Mouse (Mus musculus): ENCODE measurements at regions not wholly inside any gene's neighbourhood (a gene's known extent, or its start where the extent isn't known, plus 50 kb on each side); places are given as distances from the start of the nearest gene placed in this dataset.

- Histone ChIP-seq H3K27ac (ENCODE audit: low read length) (no peak overlapping the region), H3K9me3 (ENCODE audit: control insufficient read depth, low read depth, low read length) (no peaks in the 10 kb centered on the region), H3K4me2 (replicated peaks; ENCODE audit: low read depth, low read length) (no peak overlapping the region), H3K4me3 (ENCODE audit: low read depth, low read length) (no peak overlapping the region), H3K9ac (replicated peaks; ENCODE audit: low read depth, low read length) (no peak overlapping the region), H3K36me3 (ENCODE audit: control insufficient read depth, insufficient read depth, low read length) (no peaks in the 10 kb centered on the region), H3K27me3 (ENCODE audit: control insufficient read depth, insufficient read depth, low read length) (no peaks in the 10 kb centered on the region), H3K4me1 (ENCODE audit: control insufficient read depth, insufficient read depth, low read length) (0 out of 2 replicates have a peak, but pooled peaks cover 4% of the 10 kb centered on the region)
- ATAC-seq (ENCODE audit: insufficient number of reproducible peaks, insufficient read depth, low FRiP score, low read depth), result no peak
- WGBS, result 75% methylated on average over 4 of the region's 4 CpGs
Observed at GRCm38 (mm10) chr10:16714065-16714464, 1009.0 kb upstream of the Cited2 start.

- Histone ChIP-seq H3K27me3 (ENCODE audit: control insufficient read depth, insufficient read depth, low read length) (no peaks in the 10 kb centered on the region), H3K4me3 (ENCODE audit: low read depth, low read length) (no peak overlapping the region), H3K27ac (ENCODE audit: low read length) (no peak overlapping the region), H3K4me1 (ENCODE audit: control insufficient read depth, insufficient read depth, low read length) (0 out of 2 replicates have a peak, but pooled peaks cover 4% of the 10 kb centered on the region), H3K9ac (replicated peaks; ENCODE audit: low read depth, low read length) (no peak overlapping the region), H3K4me2 (replicated peaks; ENCODE audit: low read depth, low read length) (no peak overlapping the region), H3K9me3 (ENCODE audit: control insufficient read depth, low read depth, low read length) (no peaks in the 10 kb centered on the region), H3K36me3 (ENCODE audit: control insufficient read depth, insufficient read depth, low read length) (no peaks in the 10 kb centered on the region)
- WGBS, result 84% methylated on average over 2 of the region's 2 CpGs
- no peak for ATAC-seq (ENCODE audit: insufficient number of reproducible peaks, insufficient read depth, low FRiP score, low read depth)
Observed at GRCm38 (mm10) chr10:16714526-16714925, 1008.5 kb upstream of the Cited2 start.

GRCm38 (mm10) chr10:16742246-16742645 lies 980.8 kb upstream of the Cited2 start:
- Histone ChIP-seq H3K9ac (replicated peaks; ENCODE audit: low read depth, low read length) (no peak overlapping the region), H3K9me3 (ENCODE audit: control insufficient read depth, low read depth, low read length) (no peaks in the 10 kb centered on the region), H3K27ac (ENCODE audit: low read length) (no peak overlapping the region), H3K4me2 (replicated peaks; ENCODE audit: low read depth, low read length) (no peak overlapping the region), H3K27me3 (ENCODE audit: control insufficient read depth, insufficient read depth, low read length) (no peaks in the 10 kb centered on the region), H3K4me1 (ENCODE audit: control insufficient read depth, insufficient read depth, low read length) (no peaks in the 10 kb centered on the region), H3K36me3 (ENCODE audit: control insufficient read depth, insufficient read depth, low read length) (no peaks in the 10 kb centered on the region), H3K4me3 (ENCODE audit: low read depth, low read length) (no peak overlapping the region)
- ATAC-seq (ENCODE audit: insufficient number of reproducible peaks, insufficient read depth, low FRiP score, low read depth), result no peak

GRCm38 (mm10) chr10:16751546-16751945 lies 971.5 kb upstream of the Cited2 start:
- H3K9ac ChIP-seq (replicated peaks; ENCODE audit: low read depth, low read length), result no peak overlapping the region
- H3K4me2 ChIP-seq (replicated peaks; ENCODE audit: low read depth, low read length), result no peak overlapping the region
- no peak overlapping the region for H3K27ac ChIP-seq (ENCODE audit: low read length)
- no peaks in the 10 kb centered on the region for H3K27me3 ChIP-seq (ENCODE audit: control insufficient read depth, insufficient read depth, low read length)
- H3K9me3 ChIP-seq (ENCODE audit: control insufficient read depth, low read depth, low read length), result no peaks in the 10 kb centered on the region
- no peaks in the 10 kb centered on the region for H3K4me1 ChIP-seq (ENCODE audit: control insufficient read depth, insufficient read depth, low read length)
- no peak for ATAC-seq (ENCODE audit: insufficient number of reproducible peaks, insufficient read depth, low FRiP score, low read depth)
- H3K4me3 ChIP-seq (ENCODE audit: low read depth, low read length), result no peak overlapping the region
- H3K36me3 ChIP-seq (ENCODE audit: control insufficient read depth, insufficient read depth, low read length), result no peaks in the 10 kb centered on the region

- no peak for ATAC-seq (ENCODE audit: insufficient number of reproducible peaks, insufficient read depth, low FRiP score, low read depth)
- Histone ChIP-seq H3K9me3 (ENCODE audit: control insufficient read depth, low read depth, low read length) (no peaks in the 10 kb centered on the region), H3K27me3 (ENCODE audit: control insufficient read depth, insufficient read depth, low read length) (no peaks in the 10 kb centered on the region), H3K4me2 (replicated peaks; ENCODE audit: low read depth, low read length) (no peak overlapping the region), H3K36me3 (ENCODE audit: control insufficient read depth, insufficient read depth, low read length) (no peaks in the 10 kb centered on the region), H3K9ac (replicated peaks; ENCODE audit: low read depth, low read length) (no peak overlapping the region), H3K27ac (ENCODE audit: low read length) (no peak overlapping the region), H3K4me1 (ENCODE audit: control insufficient read depth, insufficient read depth, low read length) (no peaks in the 10 kb centered on the region), H3K4me3 (ENCODE audit: low read depth, low read length) (no peak overlapping the region)
- 57% methylated on average over 4 of the region's 4 CpGs for WGBS
Observed at GRCm38 (mm10) chr10:16789641-16790243, 933.3 kb upstream of the Cited2 start.

DNA sequence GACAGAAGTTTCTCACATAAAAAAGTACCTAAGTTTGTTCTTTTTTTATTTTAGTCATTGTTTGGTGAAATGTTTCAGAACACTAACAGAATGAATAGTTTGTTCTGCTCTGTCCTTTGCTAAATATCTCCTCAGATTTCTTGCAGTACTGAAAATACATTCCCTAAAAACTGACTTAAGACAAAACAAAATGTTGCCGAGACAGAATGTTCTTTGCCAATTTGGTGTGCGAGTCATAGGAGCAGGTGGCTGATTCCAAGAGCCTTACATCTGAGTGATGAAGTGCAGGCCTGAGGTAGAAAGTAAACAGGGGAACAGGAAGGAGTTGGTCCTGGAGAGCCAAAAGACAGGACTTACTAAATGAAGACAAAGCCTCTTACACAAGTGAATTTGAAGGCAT lies 919.0 kb upstream of the Cited2 start:
- no peaks in the 10 kb centered on the region for H3K27me3 ChIP-seq (ENCODE audit: control insufficient read depth, insufficient read depth, low read length)
- H3K36me3 ChIP-seq (ENCODE audit: control insufficient read depth, insufficient read depth, low read length), result no peaks in the 10 kb centered on the region
- WGBS, result 44% methylated on average over 2 of the region's 2 CpGs
- no peak overlapping the region for H3K9ac ChIP-seq (replicated peaks; ENCODE audit: low read depth, low read length)
- ATAC-seq (ENCODE audit: insufficient number of reproducible peaks, insufficient read depth, low FRiP score, low read depth), result no peak
- no peak overlapping the region for H3K4me2 ChIP-seq (replicated peaks; ENCODE audit: low read depth, low read length)
- H3K27ac ChIP-seq (ENCODE audit: low read length), result no peak overlapping the region
- no peaks in the 10 kb centered on the region for H3K4me1 ChIP-seq (ENCODE audit: control insufficient read depth, insufficient read depth, low read length)
- H3K9me3 ChIP-seq (ENCODE audit: control insufficient read depth, low read depth, low read length), result no peaks in the 10 kb centered on the region
- H3K4me3 ChIP-seq (ENCODE audit: low read depth, low read length), result no peak overlapping the region

DNA sequence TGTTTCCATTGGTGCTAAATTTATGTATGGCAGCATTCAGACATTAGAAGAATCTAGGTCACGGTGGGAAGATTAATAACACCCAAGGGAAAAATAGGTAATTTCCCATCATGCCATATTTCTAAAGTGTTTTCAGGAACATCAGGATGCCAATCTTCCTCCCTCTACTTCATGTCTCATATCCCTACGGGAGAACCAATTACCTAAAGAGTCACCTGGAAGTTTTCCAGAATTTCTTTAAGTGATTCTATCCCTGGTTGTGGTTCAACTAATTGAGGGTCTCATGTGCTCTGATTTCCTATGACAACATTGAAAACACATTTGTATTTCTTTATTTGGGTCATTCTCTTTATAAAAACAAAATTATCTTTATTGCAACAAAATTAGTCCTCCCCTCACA lies 912.3 kb upstream of the Cited2 start:
- Histone ChIP-seq H3K27ac (ENCODE audit: low read length) (no peak overlapping the region), H3K9ac (replicated peaks; ENCODE audit: low read depth, low read length) (no peak overlapping the region), H3K4me1 (ENCODE audit: control insufficient read depth, insufficient read depth, low read length) (no peaks in the 10 kb centered on the region), H3K9me3 (ENCODE audit: control insufficient read depth, low read depth, low read length) (no peaks in the 10 kb centered on the region), H3K4me3 (ENCODE audit: low read depth, low read length) (no peak overlapping the region), H3K27me3 (ENCODE audit: control insufficient read depth, insufficient read depth, low read length) (no peaks in the 10 kb centered on the region), H3K36me3 (ENCODE audit: control insufficient read depth, insufficient read depth, low read length) (no peaks in the 10 kb centered on the region), H3K4me2 (replicated peaks; ENCODE audit: low read depth, low read length) (no peak overlapping the region)
- no peak for ATAC-seq (ENCODE audit: insufficient number of reproducible peaks, insufficient read depth, low FRiP score, low read depth)
- WGBS, result 63% methylated on average over 2 of the region's 2 CpGs

DNA sequence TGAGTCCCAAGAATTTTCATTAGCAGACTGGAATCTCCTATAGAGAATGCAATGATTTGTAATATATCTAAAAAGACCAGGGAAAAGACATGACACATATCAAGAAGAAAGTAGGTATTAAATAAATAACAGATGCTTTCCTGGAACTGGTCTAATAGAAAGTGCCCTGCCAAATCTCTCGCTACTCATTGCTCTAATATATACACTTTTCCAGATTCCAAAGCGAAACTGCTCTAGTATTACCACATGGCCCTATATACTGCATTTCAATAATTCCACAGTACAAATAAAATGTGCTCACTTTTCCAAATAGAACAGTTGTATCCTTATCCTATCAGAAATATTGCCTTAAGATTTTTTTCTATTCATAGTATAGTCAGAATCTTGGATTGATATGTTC lies 909.0 kb upstream of the Cited2 start:
- H3K27ac ChIP-seq (ENCODE audit: low read length), result no peak overlapping the region
- H3K27me3 ChIP-seq (ENCODE audit: control insufficient read depth, insufficient read depth, low read length), result no peaks in the 10 kb centered on the region
- no peak overlapping the region for H3K9ac ChIP-seq (replicated peaks; ENCODE audit: low read depth, low read length)
- no peaks in the 10 kb centered on the region for H3K36me3 ChIP-seq (ENCODE audit: control insufficient read depth, insufficient read depth, low read length)
- no peak overlapping the region for H3K4me3 ChIP-seq (ENCODE audit: low read depth, low read length)
- ATAC-seq (ENCODE audit: insufficient number of reproducible peaks, insufficient read depth, low FRiP score, low read depth), result no peak
- 74% methylated on average over 2 of the region's 2 CpGs for WGBS
- H3K9me3 ChIP-seq (ENCODE audit: control insufficient read depth, low read depth, low read length), result no peaks in the 10 kb centered on the region
- no peaks in the 10 kb centered on the region for H3K4me1 ChIP-seq (ENCODE audit: control insufficient read depth, insufficient read depth, low read length)
- no peak overlapping the region for H3K4me2 ChIP-seq (replicated peaks; ENCODE audit: low read depth, low read length)

DNA sequence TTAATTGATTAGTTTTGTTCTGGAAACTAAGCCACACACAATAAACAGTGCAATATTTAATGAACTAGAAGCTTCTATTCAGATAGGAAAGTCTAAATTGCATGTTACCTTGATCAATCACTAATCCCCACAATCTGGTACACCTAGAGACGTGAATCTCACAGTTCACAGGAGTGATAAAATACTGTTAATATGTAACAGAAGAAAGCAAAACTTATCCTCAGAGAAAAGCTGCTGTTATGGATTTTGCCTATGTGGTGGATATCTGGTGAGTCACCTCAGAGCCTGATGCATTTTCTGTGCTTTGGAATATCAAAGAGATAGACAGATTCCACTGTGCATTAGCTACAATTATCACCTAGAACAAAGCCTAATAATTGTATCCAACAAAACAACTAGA lies 861.5 kb upstream of the Cited2 start:
- H3K4me2 ChIP-seq (replicated peaks; ENCODE audit: low read depth, low read length), result no peak overlapping the region
- ATAC-seq (ENCODE audit: insufficient number of reproducible peaks, insufficient read depth, low FRiP score, low read depth), result no peak
- no peak overlapping the region for H3K9ac ChIP-seq (replicated peaks; ENCODE audit: low read depth, low read length)
- H3K27me3 ChIP-seq (ENCODE audit: control insufficient read depth, insufficient read depth, low read length), result no peaks in the 10 kb centered on the region
- no peaks in the 10 kb centered on the region for H3K9me3 ChIP-seq (ENCODE audit: control insufficient read depth, low read depth, low read length)
- no peak overlapping the region for H3K4me3 ChIP-seq (ENCODE audit: low read depth, low read length)
- no peaks in the 10 kb centered on the region for H3K36me3 ChIP-seq (ENCODE audit: control insufficient read depth, insufficient read depth, low read length)
- no peaks in the 10 kb centered on the region for H3K4me1 ChIP-seq (ENCODE audit: control insufficient read depth, insufficient read depth, low read length)
- WGBS, result 74% methylated on average over 1 of the region's 1 CpGs
- no peak overlapping the region for H3K27ac ChIP-seq (ENCODE audit: low read length)

Measured in stomach, embryonic 14.5 days (tissue).